Mouse (Mus musculus): Measurements from ENCODE around the gene Pomgnt2. TPM values are rescaled to one million over a fixed set of nuclear protein-coding genes. Genes with fewer than 3 reads are reported as not detected.
A peak's percentile ranks its signal among the peaks of the same experiment; 100 is the strongest.

The Pomgnt2 gene
- polyA plus RNA-seq, 1 experiment from 2014 or later: 16.1 TPM

GRCm38 (mm10) chr9:121984465-121985461, 12.1 kb downstream of the Pomgnt2 start:
- Histone ChIP-seq H3K27ac (ENCODE audit: low read depth, low read length) (no peak overlapping the region), H3K9me3 (replicated peaks; ENCODE audit: control insufficient read depth, low read length) (no peaks in the 10 kb centered on the region), H3K4me1 (ENCODE audit: control insufficient read depth, insufficient read depth, low read length) (no peaks in the 10 kb centered on the region), H3K4me3 (ENCODE audit: low read depth, low read length) (no peak overlapping the region), H3K36me3 (ENCODE audit: control insufficient read depth, insufficient read depth, low read length) (peaks cover 15% of the 10 kb centered on the region), H3K9ac (ENCODE audit: low read length) (no peak overlapping the region), H3K4me2 (ENCODE audit: low read length) (no peak overlapping the region), H3K27me3 (replicated peaks; ENCODE audit: control insufficient read depth, insufficient read depth, low read length) (no peaks in the 10 kb centered on the region)
- 74% methylated on average over 15 of the region's 15 CpGs for WGBS
- DNase-seq (ENCODE audit: low spot score) (peak; percentile 77), ATAC-seq (peak; percentile 54)

GRCm38 (mm10) chr9:121983504-121983903, 13.4 kb downstream of the Pomgnt2 start:
- H3K4me2 ChIP-seq (ENCODE audit: low read length): no peak overlapping the region
- peaks cover 15% of the 10 kb centered on the region for H3K36me3 ChIP-seq (ENCODE audit: control insufficient read depth, insufficient read depth, low read length)
- ATAC-seq (peak; percentile 57), DNase-seq (ENCODE audit: low spot score) (peak; percentile 61)
- 49% methylated on average over 15 of the region's 15 CpGs for WGBS
- H3K27ac ChIP-seq (ENCODE audit: low read depth, low read length): no peak overlapping the region
- H3K27me3 ChIP-seq (replicated peaks; ENCODE audit: control insufficient read depth, insufficient read depth, low read length): no peaks in the 10 kb centered on the region
- H3K9ac ChIP-seq (ENCODE audit: low read length): no peak overlapping the region
- H3K4me3 ChIP-seq (ENCODE audit: low read depth, low read length): no peak overlapping the region
- no peaks in the 10 kb centered on the region for H3K9me3 ChIP-seq (replicated peaks; ENCODE audit: control insufficient read depth, low read length)
- no peaks in the 10 kb centered on the region for H3K4me1 ChIP-seq (ENCODE audit: control insufficient read depth, insufficient read depth, low read length)

- Histone ChIP-seq H3K9ac (ENCODE audit: low read length) (no peak overlapping the region), H3K4me3 (ENCODE audit: low read depth, low read length) (no peak overlapping the region), H3K36me3 (ENCODE audit: control insufficient read depth, insufficient read depth, low read length) (peaks cover 15% of the 10 kb centered on the region), H3K4me1 (ENCODE audit: control insufficient read depth, insufficient read depth, low read length) (no peaks in the 10 kb centered on the region), H3K4me2 (ENCODE audit: low read length) (no peak overlapping the region), H3K27ac (ENCODE audit: low read depth, low read length) (no peak overlapping the region), H3K27me3 (replicated peaks; ENCODE audit: control insufficient read depth, insufficient read depth, low read length) (no peaks in the 10 kb centered on the region), H3K9me3 (replicated peaks; ENCODE audit: control insufficient read depth, low read length) (no peaks in the 10 kb centered on the region)
- DNase-seq (ENCODE audit: low spot score) (no peak), ATAC-seq (no peak)
- WGBS: 92% methylated on average over 15 of the region's 15 CpGs
These were observed 14.2 kb downstream of the Pomgnt2 start for GRCm38 (mm10) chr9:121982665-121983064.

GRCm38 (mm10) chr9:121982214-121982613, 14.7 kb downstream of the Pomgnt2 start:
- Histone ChIP-seq H3K36me3 (ENCODE audit: control insufficient read depth, insufficient read depth, low read length) (peaks cover 15% of the 10 kb centered on the region), H3K4me1 (ENCODE audit: control insufficient read depth, insufficient read depth, low read length) (no peaks in the 10 kb centered on the region), H3K27ac (ENCODE audit: low read depth, low read length) (no peak overlapping the region), H3K27me3 (replicated peaks; ENCODE audit: control insufficient read depth, insufficient read depth, low read length) (no peaks in the 10 kb centered on the region), H3K4me2 (ENCODE audit: low read length) (no peak overlapping the region), H3K9ac (ENCODE audit: low read length) (no peak overlapping the region), H3K4me3 (ENCODE audit: low read depth, low read length) (no peak overlapping the region), H3K9me3 (replicated peaks; ENCODE audit: control insufficient read depth, low read length) (no peaks in the 10 kb centered on the region)
- DNase-seq (ENCODE audit: low spot score) (no peak), ATAC-seq (no peak)
- WGBS: 96% methylated on average over 22 of the region's 22 CpGs

- Histone ChIP-seq H3K9ac (ENCODE audit: low read length) (no peak overlapping the region), H3K27ac (ENCODE audit: low read depth, low read length) (no peak overlapping the region), H3K4me2 (ENCODE audit: low read length) (no peak overlapping the region), H3K36me3 (ENCODE audit: control insufficient read depth, insufficient read depth, low read length) (peaks cover 15% of the 10 kb centered on the region), H3K4me1 (ENCODE audit: control insufficient read depth, insufficient read depth, low read length) (no peaks in the 10 kb centered on the region), H3K27me3 (replicated peaks; ENCODE audit: control insufficient read depth, insufficient read depth, low read length) (no peaks in the 10 kb centered on the region), H3K9me3 (replicated peaks; ENCODE audit: control insufficient read depth, low read length) (no peaks in the 10 kb centered on the region), H3K4me3 (ENCODE audit: low read depth, low read length) (no peak overlapping the region)
- 89% methylated on average over 10 of the region's 10 CpGs for WGBS
- ATAC-seq (no peak), DNase-seq (ENCODE audit: low spot score) (no peak)
These were observed 15.3 kb downstream of the Pomgnt2 start for GRCm38 (mm10) chr9:121981466-121982105.

- 87% methylated on average over 9 of the region's 9 CpGs for WGBS
- Histone ChIP-seq H3K36me3 (ENCODE audit: control insufficient read depth, insufficient read depth, low read length) (peaks cover 15% of the 10 kb centered on the region), H3K9ac (ENCODE audit: low read length) (no peak overlapping the region), H3K4me2 (ENCODE audit: low read length) (no peak overlapping the region), H3K27ac (ENCODE audit: low read depth, low read length) (no peak overlapping the region), H3K27me3 (replicated peaks; ENCODE audit: control insufficient read depth, insufficient read depth, low read length) (no peaks in the 10 kb centered on the region), H3K9me3 (replicated peaks; ENCODE audit: control insufficient read depth, low read length) (no peaks in the 10 kb centered on the region), H3K4me3 (ENCODE audit: low read depth, low read length) (no peak overlapping the region), H3K4me1 (ENCODE audit: control insufficient read depth, insufficient read depth, low read length) (no peaks in the 10 kb centered on the region)
- DNase-seq (ENCODE audit: low spot score) (no peak), ATAC-seq (no peak)
These were observed 15.9 kb downstream of the Pomgnt2 start for GRCm38 (mm10) chr9:121981046-121981445.

- Histone ChIP-seq H3K4me2 (ENCODE audit: low read length) (no peak overlapping the region), H3K9ac (ENCODE audit: low read length) (no peak overlapping the region), H3K9me3 (replicated peaks; ENCODE audit: control insufficient read depth, low read length) (no peaks in the 10 kb centered on the region), H3K4me3 (ENCODE audit: low read depth, low read length) (no peak overlapping the region), H3K27ac (ENCODE audit: low read depth, low read length) (no peak overlapping the region), H3K36me3 (ENCODE audit: control insufficient read depth, insufficient read depth, low read length) (no peaks in the 10 kb centered on the region), H3K27me3 (replicated peaks; ENCODE audit: control insufficient read depth, insufficient read depth, low read length) (no peaks in the 10 kb centered on the region), H3K4me1 (ENCODE audit: control insufficient read depth, insufficient read depth, low read length) (no peaks in the 10 kb centered on the region)
- DNase-seq (ENCODE audit: low spot score) (no peak), ATAC-seq (no peak)
- WGBS: 72% methylated on average over 2 of the region's 2 CpGs
These were observed 21.6 kb downstream of the Pomgnt2 start for GRCm38 (mm10) chr9:121975321-121975720.

- Histone ChIP-seq H3K36me3 (ENCODE audit: control insufficient read depth, insufficient read depth, low read length) (no peaks in the 10 kb centered on the region), H3K27me3 (replicated peaks; ENCODE audit: control insufficient read depth, insufficient read depth, low read length) (no peaks in the 10 kb centered on the region), H3K9me3 (replicated peaks; ENCODE audit: control insufficient read depth, low read length) (no peaks in the 10 kb centered on the region), H3K4me1 (ENCODE audit: control insufficient read depth, insufficient read depth, low read length) (no peaks in the 10 kb centered on the region), H3K4me3 (ENCODE audit: low read depth, low read length) (no peak overlapping the region), H3K9ac (ENCODE audit: low read length) (no peak overlapping the region), H3K4me2 (ENCODE audit: low read length) (no peak overlapping the region), H3K27ac (ENCODE audit: low read depth, low read length) (no peak overlapping the region; the same call in 1 of the 2 replicates)
- DNase-seq (ENCODE audit: low spot score): peak; percentile 37
- no peak for ATAC-seq
- 67% methylated on average over 12 of the region's 12 CpGs for WGBS
These were observed 22.5 kb downstream of the Pomgnt2 start for GRCm38 (mm10) chr9:121974141-121974986.
